Mouse (Mus musculus): ENCODE measurements at regions not wholly inside any gene's neighbourhood (a gene's known extent, or its start where the extent isn't known, plus 50 kb on each side); places are given as distances from the start of the nearest gene placed in this dataset.

GRCm38 (mm10) chr4:68648311-68648710 lies 305.9 kb downstream of the Brinp1 start:
- no peak for ATAC-seq (ENCODE audit: low FRiP score, low TSS enrichment)
- Histone ChIP-seq H3K27ac (ENCODE audit: low read depth, low read length) (no peak overlapping the region), H3K4me2 (replicated peaks; ENCODE audit: low read depth, low read length) (no peak overlapping the region), H3K4me3 (ENCODE audit: low read length) (no peak overlapping the region), H3K4me1 (ENCODE audit: control insufficient read depth, insufficient read depth, low read length) (no peaks in the 10 kb centered on the region), H3K9ac (ENCODE audit: low read depth, low read length) (no peak overlapping the region), H3K27me3 (ENCODE audit: control insufficient read depth, insufficient read depth, low read length) (no peaks in the 10 kb centered on the region), H3K36me3 (ENCODE audit: control insufficient read depth, insufficient read depth, low read length) (no peaks in the 10 kb centered on the region), H3K9me3 (ENCODE audit: control insufficient read depth, low read length) (no peaks in the 10 kb centered on the region)
- WGBS, result 89% methylated on average over 1 of the region's 1 CpGs

DNA sequence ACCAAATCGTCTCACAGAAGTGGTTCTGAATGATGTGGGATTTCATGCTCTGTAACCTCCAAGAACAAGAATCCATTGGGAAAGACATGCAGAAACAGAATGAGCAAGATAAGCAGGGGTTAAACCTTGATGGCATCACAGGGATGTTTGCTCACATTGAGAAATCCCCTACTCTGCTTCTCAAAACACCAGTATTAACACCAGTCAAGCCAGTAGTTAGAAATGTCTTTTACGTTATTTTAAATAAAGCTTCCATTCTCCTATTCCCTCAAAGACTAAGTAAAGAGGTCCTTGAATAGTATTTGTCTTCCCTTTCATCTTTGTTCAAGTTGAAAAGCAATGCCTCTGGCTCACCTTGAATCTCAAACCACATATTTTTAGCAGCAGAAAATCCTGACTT lies 320.9 kb downstream of the Brinp1 start:
- no peaks in the 10 kb centered on the region for H3K4me1 ChIP-seq (ENCODE audit: control insufficient read depth, insufficient read depth, low read length)
- H3K4me2 ChIP-seq (replicated peaks; ENCODE audit: low read depth, low read length), result no peak overlapping the region
- 88% methylated on average over 2 of the region's 2 CpGs for WGBS
- no peak for ATAC-seq (ENCODE audit: low FRiP score, low TSS enrichment)
- H3K9me3 ChIP-seq (ENCODE audit: control insufficient read depth, low read length), result no peaks in the 10 kb centered on the region
- no peaks in the 10 kb centered on the region for H3K27me3 ChIP-seq (ENCODE audit: control insufficient read depth, insufficient read depth, low read length)
- no peaks in the 10 kb centered on the region for H3K36me3 ChIP-seq (ENCODE audit: control insufficient read depth, insufficient read depth, low read length)
- H3K4me3 ChIP-seq (ENCODE audit: low read length), result no peak overlapping the region
- H3K27ac ChIP-seq (ENCODE audit: low read depth, low read length), result no peak overlapping the region
- no peak overlapping the region for H3K9ac ChIP-seq (ENCODE audit: low read depth, low read length)

DNA sequence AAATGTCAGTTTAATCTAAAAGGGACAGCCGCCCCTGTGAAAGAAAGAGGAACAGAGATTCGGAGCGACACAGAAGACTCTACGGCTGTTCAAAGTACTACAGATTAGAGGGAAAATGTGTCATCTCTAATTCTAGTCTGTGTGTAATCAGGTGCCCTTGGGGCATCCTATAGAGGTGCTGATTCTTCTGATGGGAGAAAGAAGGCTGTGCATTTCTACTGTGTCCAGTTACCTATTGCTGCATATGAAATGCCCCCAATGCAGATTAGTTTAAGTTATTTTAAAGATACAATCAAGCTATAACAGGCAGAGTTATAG lies 330.2 kb downstream of the Brinp1 start:
- Histone ChIP-seq H3K27me3 (ENCODE audit: control insufficient read depth, insufficient read depth, low read length) (no peaks in the 10 kb centered on the region), H3K4me3 (ENCODE audit: low read length) (no peak overlapping the region), H3K4me2 (replicated peaks; ENCODE audit: low read depth, low read length) (no peak overlapping the region), H3K9me3 (ENCODE audit: control insufficient read depth, low read length) (no peaks in the 10 kb centered on the region), H3K27ac (ENCODE audit: low read depth, low read length) (no peak overlapping the region), H3K36me3 (ENCODE audit: control insufficient read depth, insufficient read depth, low read length) (no peaks in the 10 kb centered on the region), H3K9ac (ENCODE audit: low read depth, low read length) (no peak overlapping the region), H3K4me1 (ENCODE audit: control insufficient read depth, insufficient read depth, low read length) (no peaks in the 10 kb centered on the region)
- no peak for ATAC-seq (ENCODE audit: low FRiP score, low TSS enrichment)
- 62% methylated on average over 4 of the region's 4 CpGs for WGBS

DNA sequence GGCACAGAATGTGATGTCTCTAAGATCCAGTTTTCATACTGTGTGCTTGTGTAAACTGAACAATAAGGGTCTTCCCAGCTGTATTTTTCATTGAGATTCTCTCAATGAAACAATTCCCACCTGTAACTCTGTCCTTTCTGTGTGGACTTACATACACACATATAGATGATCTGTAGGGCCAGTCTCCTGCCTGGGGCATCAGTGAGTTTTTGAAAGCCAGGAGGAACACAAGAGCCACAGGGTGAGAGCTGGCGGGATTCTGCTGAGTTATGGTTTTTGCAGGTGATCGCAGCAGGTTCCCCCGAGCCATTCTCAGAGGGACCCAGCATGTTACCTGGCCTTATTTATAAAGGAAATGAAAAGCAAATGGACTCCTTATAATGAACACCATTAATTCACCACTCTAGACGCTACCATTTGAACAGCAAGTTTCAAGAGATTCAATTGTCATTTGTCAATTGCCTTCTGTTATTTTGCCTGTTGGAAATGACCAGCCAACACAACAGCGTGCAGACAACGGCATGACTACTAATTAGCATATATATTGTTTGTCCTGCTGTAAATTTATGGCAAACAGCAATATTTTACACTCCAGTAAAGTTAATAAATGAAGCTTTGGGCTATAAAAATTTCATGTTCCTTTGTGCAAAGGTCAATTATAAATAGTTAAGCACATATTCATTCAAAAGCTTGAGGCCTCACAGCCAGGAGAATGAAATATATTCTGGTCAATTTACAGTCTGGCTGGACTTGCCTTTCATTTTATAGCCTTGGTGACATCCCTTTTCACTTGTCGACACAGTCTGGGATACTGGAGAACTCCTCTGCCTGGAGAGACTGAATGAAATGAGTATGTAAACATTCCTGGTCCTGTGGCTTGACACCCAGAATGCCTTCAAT lies 330.8 kb downstream of the Brinp1 start:
- no peak; the same call in 1 of the 2 replicates for ATAC-seq (ENCODE audit: low FRiP score, low TSS enrichment)
- no peak overlapping the region for H3K4me3 ChIP-seq (ENCODE audit: low read length)
- H3K27me3 ChIP-seq (ENCODE audit: control insufficient read depth, insufficient read depth, low read length), result no peaks in the 10 kb centered on the region
- H3K4me2 ChIP-seq (replicated peaks; ENCODE audit: low read depth, low read length), result no peak overlapping the region
- H3K27ac ChIP-seq (ENCODE audit: low read depth, low read length), result no peak overlapping the region
- H3K9me3 ChIP-seq (ENCODE audit: control insufficient read depth, low read length), result no peaks in the 10 kb centered on the region
- no peak overlapping the region for H3K9ac ChIP-seq (ENCODE audit: low read depth, low read length)
- no peaks in the 10 kb centered on the region for H3K36me3 ChIP-seq (ENCODE audit: control insufficient read depth, insufficient read depth, low read length)
- WGBS, result 61% methylated on average over 7 of the region's 7 CpGs
- H3K4me1 ChIP-seq (ENCODE audit: control insufficient read depth, insufficient read depth, low read length), result no peaks in the 10 kb centered on the region

DNA sequence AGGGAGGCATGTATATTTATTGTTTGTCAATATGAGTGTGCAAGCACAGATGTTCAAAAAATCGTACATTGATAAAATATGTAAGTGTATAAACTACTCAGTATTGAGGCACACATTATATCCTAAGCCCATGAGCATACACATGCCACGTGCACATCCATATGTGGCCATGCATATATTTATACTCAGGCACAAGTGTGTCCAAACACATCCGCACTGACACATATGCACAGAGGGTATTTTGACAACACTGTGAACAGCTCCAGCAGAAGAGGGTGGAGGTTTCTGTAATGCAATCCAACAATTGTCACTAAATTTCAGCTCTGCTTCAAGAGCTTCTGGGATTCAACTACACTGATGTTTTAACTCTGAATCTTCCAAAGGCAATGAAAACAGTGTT lies 333.6 kb downstream of the Brinp1 start:
- Histone ChIP-seq H3K36me3 (ENCODE audit: control insufficient read depth, insufficient read depth, low read length) (no peaks in the 10 kb centered on the region), H3K27ac (ENCODE audit: low read depth, low read length) (no peak overlapping the region), H3K4me3 (ENCODE audit: low read length) (no peak overlapping the region), H3K9me3 (ENCODE audit: control insufficient read depth, low read length) (no peaks in the 10 kb centered on the region), H3K4me2 (replicated peaks; ENCODE audit: low read depth, low read length) (no peak overlapping the region), H3K4me1 (ENCODE audit: control insufficient read depth, insufficient read depth, low read length) (no peaks in the 10 kb centered on the region), H3K27me3 (ENCODE audit: control insufficient read depth, insufficient read depth, low read length) (no peaks in the 10 kb centered on the region), H3K9ac (ENCODE audit: low read depth, low read length) (no peak overlapping the region)
- 85% methylated on average over 3 of the region's 3 CpGs for WGBS
- ATAC-seq (ENCODE audit: low FRiP score, low TSS enrichment), result no peak

DNA sequence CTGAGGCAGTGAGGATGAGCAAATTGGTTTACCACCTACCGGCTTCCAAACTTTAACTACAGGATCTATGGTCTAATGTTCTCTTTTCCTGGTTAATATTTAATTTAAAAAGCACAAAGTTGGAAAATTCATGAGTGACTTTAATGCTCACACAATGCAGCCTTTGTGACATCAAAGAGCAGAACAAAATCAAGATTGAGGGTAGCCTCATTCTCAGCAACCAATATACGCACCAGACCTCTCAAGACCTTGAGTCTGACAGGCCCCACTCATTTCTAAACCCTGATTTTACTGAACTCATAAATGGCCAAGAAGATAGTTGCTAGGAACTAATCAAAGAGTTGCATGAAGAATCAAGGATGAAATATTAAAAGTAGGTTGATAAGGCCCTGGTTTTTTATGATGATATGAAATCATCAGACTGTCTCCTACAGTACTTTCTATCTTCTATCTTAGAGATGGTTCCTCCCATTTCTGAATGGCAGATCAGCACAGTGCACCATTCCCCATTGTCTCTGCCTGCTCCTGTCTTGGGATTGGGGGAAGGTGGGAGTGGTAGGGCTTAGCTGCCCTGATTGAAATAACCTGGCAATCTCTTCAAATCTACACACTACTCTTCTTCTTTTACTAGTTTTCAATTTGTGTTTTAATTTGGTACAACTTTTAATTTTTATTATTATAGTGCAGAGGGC lies 338.3 kb downstream of the Brinp1 start:
- ATAC-seq (ENCODE audit: low FRiP score, low TSS enrichment), result no peak
- no peak overlapping the region for H3K9ac ChIP-seq (ENCODE audit: low read depth, low read length)
- 64% methylated on average over 2 of the region's 2 CpGs for WGBS

GRCm38 (mm10) chr4:68612263-68613012 lies 341.8 kb downstream of the Brinp1 start:
- H3K4me1 ChIP-seq (ENCODE audit: control insufficient read depth, insufficient read depth, low read length), result no peaks in the 10 kb centered on the region
- no peaks in the 10 kb centered on the region for H3K9me3 ChIP-seq (ENCODE audit: control insufficient read depth, low read length)
- H3K4me2 ChIP-seq (replicated peaks; ENCODE audit: low read depth, low read length), result no peak overlapping the region
- no peaks in the 10 kb centered on the region for H3K36me3 ChIP-seq (ENCODE audit: control insufficient read depth, insufficient read depth, low read length)
- H3K4me3 ChIP-seq (ENCODE audit: low read length), result no peak overlapping the region
- no peak for ATAC-seq (ENCODE audit: low FRiP score, low TSS enrichment)
- H3K27me3 ChIP-seq (ENCODE audit: control insufficient read depth, insufficient read depth, low read length), result no peaks in the 10 kb centered on the region
- no peak overlapping the region for H3K27ac ChIP-seq (ENCODE audit: low read depth, low read length)
- WGBS, result 70% methylated on average over 5 of the region's 6 CpGs
- H3K9ac ChIP-seq (ENCODE audit: low read depth, low read length), result no peak overlapping the region

More for the DNA sequence above, 338.3 kb downstream of the Brinp1 start:
- no peak overlapping the region for H3K4me2 ChIP-seq (replicated peaks; ENCODE audit: low read depth, low read length)
- no peaks in the 10 kb centered on the region for H3K27me3 ChIP-seq (ENCODE audit: control insufficient read depth, insufficient read depth, low read length)
- no peaks in the 10 kb centered on the region for H3K4me1 ChIP-seq (ENCODE audit: control insufficient read depth, insufficient read depth, low read length)
- H3K36me3 ChIP-seq (ENCODE audit: control insufficient read depth, insufficient read depth, low read length), result no peaks in the 10 kb centered on the region
- H3K4me3 ChIP-seq (ENCODE audit: low read length), result no peak overlapping the region
- no peaks in the 10 kb centered on the region for H3K9me3 ChIP-seq (ENCODE audit: control insufficient read depth, low read length)
- H3K27ac ChIP-seq (ENCODE audit: low read depth, low read length), result no peak overlapping the region

DNA sequence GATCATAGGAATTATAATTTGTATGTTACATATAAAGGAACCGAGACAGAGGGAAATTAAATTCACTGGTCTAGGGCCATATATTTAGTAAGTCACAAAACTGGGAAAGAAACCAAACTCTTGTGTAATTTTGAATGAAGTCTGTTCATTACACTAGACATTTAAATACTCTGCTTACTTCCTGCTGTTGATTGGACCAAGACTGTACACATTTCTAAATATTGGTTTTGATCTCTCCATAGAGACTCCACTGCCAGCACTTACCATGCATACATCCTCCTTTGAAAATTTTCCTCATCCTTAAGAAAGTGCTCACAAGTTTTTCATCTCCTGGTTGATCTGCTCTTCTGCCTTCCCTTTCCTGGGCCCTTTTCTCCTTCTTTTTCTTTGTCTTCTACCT lies 358.9 kb downstream of the Brinp1 start:
- no peaks in the 10 kb centered on the region for H3K4me1 ChIP-seq (ENCODE audit: control insufficient read depth, insufficient read depth, low read length)
- H3K27ac ChIP-seq (ENCODE audit: low read depth, low read length), result no peak overlapping the region
- no peaks in the 10 kb centered on the region for H3K27me3 ChIP-seq (ENCODE audit: control insufficient read depth, insufficient read depth, low read length)
- no peak for ATAC-seq (ENCODE audit: low FRiP score, low TSS enrichment)
- H3K36me3 ChIP-seq (ENCODE audit: control insufficient read depth, insufficient read depth, low read length), result no peaks in the 10 kb centered on the region
- WGBS, result 73% methylated on average over 1 of the region's 1 CpGs
- no peak overlapping the region for H3K4me2 ChIP-seq (replicated peaks; ENCODE audit: low read depth, low read length)
- no peaks in the 10 kb centered on the region for H3K9me3 ChIP-seq (ENCODE audit: control insufficient read depth, low read length)
- no peak overlapping the region for H3K9ac ChIP-seq (ENCODE audit: low read depth, low read length)
- H3K4me3 ChIP-seq (ENCODE audit: low read length), result no peak overlapping the region

- no peaks in the 10 kb centered on the region for H3K36me3 ChIP-seq (ENCODE audit: control insufficient read depth, insufficient read depth, low read length)
- no peak overlapping the region for H3K27ac ChIP-seq (ENCODE audit: low read depth, low read length)
- H3K9ac ChIP-seq (ENCODE audit: low read depth, low read length), result no peak overlapping the region
- 81% methylated on average over 5 of the region's 5 CpGs for WGBS
- no peaks in the 10 kb centered on the region for H3K9me3 ChIP-seq (ENCODE audit: control insufficient read depth, low read length)
- no peak overlapping the region for H3K4me3 ChIP-seq (ENCODE audit: low read length)
- H3K27me3 ChIP-seq (ENCODE audit: control insufficient read depth, insufficient read depth, low read length), result no peaks in the 10 kb centered on the region
- ATAC-seq (ENCODE audit: low FRiP score, low TSS enrichment), result no peak
- H3K4me1 ChIP-seq (ENCODE audit: control insufficient read depth, insufficient read depth, low read length), result no peaks in the 10 kb centered on the region
- no peak overlapping the region for H3K4me2 ChIP-seq (replicated peaks; ENCODE audit: low read depth, low read length)
These were observed 378.8 kb downstream of the Brinp1 start for GRCm38 (mm10) chr4:68575375-68575774.
